Mouse (Mus musculus): ENCODE data around the gene Agtpbp1.

DNA sequence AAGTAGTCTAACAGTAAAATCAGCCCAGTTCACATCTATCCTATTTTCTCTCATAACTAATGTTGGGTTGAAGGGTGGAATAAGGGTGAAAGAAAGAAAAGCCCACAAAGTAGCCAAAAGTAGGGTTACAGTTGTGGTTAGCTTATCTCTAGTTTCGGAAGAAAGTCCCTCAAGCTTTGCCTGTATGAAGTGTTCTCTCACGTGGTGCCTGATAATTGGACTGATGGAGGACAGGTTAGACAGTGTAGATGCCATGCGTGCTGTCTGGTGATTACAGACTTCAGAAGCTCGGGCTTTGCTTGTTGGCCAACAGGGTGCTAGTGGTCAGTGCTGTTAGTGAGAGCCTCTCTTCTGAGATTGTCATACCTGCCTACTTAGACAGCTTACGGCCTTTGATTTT is 18.1 kb upstream of the Agtpbp1 start:
- TF ChIP-seq CTCF (IDR thresholded peaks at IDR 0.05; ENCODE audit: low read depth, low read length) (no peak), TAL1 (conservative IDR thresholded peaks at IDR 0.05; ENCODE audit: low read depth, low read length) (no peak), GATA1 (IDR thresholded peaks at IDR 0.05; ENCODE audit: borderline replicate concordance, low read length) (no peak), POLR2AphosphoS5 (IDR thresholded peaks at IDR 0.05; ENCODE audit: insufficient replicate concordance, low read depth, low read length) (no peak)

All from G1E (cell line).